Mouse (Mus musculus) urinary bladder, postnatal 14 days (tissue): ENCODE measurements around the gene Bcat2.

Experiments
- DNase-seq: peaks from one replicate; pipeline ENCODE4 v3.0.0; 2021; ENCODE audit warnings: low spot score

The Bcat2 gene

GRCm38 (mm10) chr7:45587631-45588592 lies 18.0 kb downstream of the Bcat2 start:
- DNase-seq: no peak

GRCm38 (mm10) chr7:45589173-45589572 lies 19.2 kb downstream of the Bcat2 start:
- peak; percentile 94 for DNase-seq

GRCm38 (mm10) chr7:45589898-45590297 lies 19.9 kb downstream of the Bcat2 start:
- no peak for DNase-seq

- no peak for DNase-seq
Measured at GRCm38 (mm10) chr7:45590874-45591273, 20.9 kb downstream of the Bcat2 start.

GRCm38 (mm10) chr7:45591880-45592279 lies 21.9 kb downstream of the Bcat2 start:
- no peak for DNase-seq

GRCm38 (mm10) chr7:45593118-45593815 lies 23.3 kb downstream of the Bcat2 start:
- peak; percentile 73 for DNase-seq

GRCm38 (mm10) chr7:45595176-45595575 lies 25.2 kb downstream of the Bcat2 start:
- DNase-seq: no peak

GRCm38 (mm10) chr7:45596107-45596506 lies 26.2 kb downstream of the Bcat2 start:
- DNase-seq: no peak

- DNase-seq: no peak
Measured at GRCm38 (mm10) chr7:45597013-45597412, 27.1 kb downstream of the Bcat2 start.

- DNase-seq: no peak
Measured at GRCm38 (mm10) chr7:45597527-45597926, 27.6 kb downstream of the Bcat2 start.

GRCm38 (mm10) chr7:45598960-45599879 lies 29.3 kb downstream of the Bcat2 start:
- DNase-seq: no peak

GRCm38 (mm10) chr7:45605704-45606289 lies 35.8 kb downstream of the Bcat2 start:
- no peak for DNase-seq

- no peak for DNase-seq
Measured at GRCm38 (mm10) chr7:45609511-45609910, 39.6 kb downstream of the Bcat2 start.

- no peak for DNase-seq
Measured at GRCm38 (mm10) chr7:45616277-45616676, 46.3 kb downstream of the Bcat2 start.

- DNase-seq: peak; percentile 43
Measured at GRCm38 (mm10) chr7:45617042-45617695, 47.2 kb downstream of the Bcat2 start, which contains the start of gene Fut1. Gene Fut1, plus strand, starts transcription at chr7:45617289.

GRCm38 (mm10) chr7:45618316-45618715 lies 48.4 kb downstream of the Bcat2 start:
- no peak for DNase-seq

GRCm38 (mm10) chr7:45619592-45619991 lies 49.6 kb downstream of the Bcat2 start:
- no peak for DNase-seq

- DNase-seq: no peak
Measured at GRCm38 (mm10) chr7:45621443-45621842, 51.5 kb downstream of the Bcat2 start, which contains the start of gene Izumo1. Gene Izumo1, plus strand, starts transcription at chr7:45621811.

- DNase-seq: no peak
Measured at GRCm38 (mm10) chr7:45623507-45623906, 53.6 kb downstream of the Bcat2 start.

GRCm38 (mm10) chr7:45624718-45625117 lies 54.8 kb downstream of the Bcat2 start:
- no peak for DNase-seq

GRCm38 (mm10) chr7:45625481-45625880 lies 55.5 kb downstream of the Bcat2 start:
- DNase-seq: no peak
